Mouse (Mus musculus): ENCODE results near the gene Pdk4.

- no peak for TF ChIP-seq CTCF (IDR thresholded peaks at IDR 0.05; ENCODE audit: control insufficient read depth, insufficient read depth, insufficient read length)
- TF ChIP-seq MAX (IDR thresholded peaks at IDR 0.05), result no peak
- TF ChIP-seq USF1 (IDR thresholded peaks at IDR 0.05; ENCODE audit: low read depth), result no peak
- TF ChIP-seq MYOD1 (IDR thresholded peaks at IDR 0.05; ENCODE audit: control insufficient read depth, insufficient read length, low read depth), result no peak
- TF ChIP-seq FOSL1 (IDR thresholded peaks at IDR 0.05; ENCODE audit: insufficient read depth, low read length, poor library complexity, severe bottlenecking), result no peak
These were observed 13.8 kb downstream of the Pdk4 start for GRCm38 (mm10) chr6:5482270-5482783.

Measured in C2C12 (cell line).